Mouse (Mus musculus) liver, adult 2 months (tissue): Measurements from ENCODE around the gene Acadvl.

ENCODE experiments used
- CTCF ChIP-seq: fragments of 200-500 bp; IDR thresholded peaks from 2 replicates; pipeline ENCODE4 v1.5.1; 2011; ENCODE audit warnings: low read depth, low read length, control low read depth
- POLR2A ChIP-seq: fragments of 200-500 bp; IDR thresholded peaks from 2 replicates; pipeline ENCODE4 v1.6.1; 2011; ENCODE audit warnings: low read length, control low read depth; ENCODE audit not compliant: insufficient read depth; ENCODE audit errors: extremely low read depth

DNA sequence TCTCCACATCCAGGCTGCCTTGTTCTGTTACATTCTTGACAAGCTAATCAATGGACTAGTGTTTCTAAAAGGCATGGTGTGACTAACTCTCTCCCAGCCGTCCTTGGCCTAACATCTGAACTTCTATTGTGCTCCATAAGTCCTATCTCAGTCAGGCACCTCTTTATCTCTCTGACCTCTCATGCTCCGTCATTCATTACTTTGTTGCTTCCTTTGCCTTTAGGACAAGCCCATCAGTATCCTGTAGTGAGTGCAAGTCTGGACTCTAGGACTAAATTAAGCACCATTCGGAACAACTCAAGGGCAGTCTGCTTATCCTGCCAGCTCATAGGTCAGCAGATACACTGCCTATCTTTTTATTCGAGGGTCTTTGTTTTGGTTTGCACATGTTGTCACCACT is 38.9 kb downstream of the Acadvl start:
- no peak for TF ChIP-seq CTCF
- no peak for TF ChIP-seq POLR2A
